Mouse (Mus musculus) A20 (cell line): ENCODE data around the gene Ptgr1.

Experiments
- DNase-seq: peaks from one replicate; pipeline ENCODE4 v3.0.0-alpha.2; 2011; ENCODE audit warnings: low read depth, low spot score

Gene Ptgr1

GRCm38 (mm10) chr4:58986540-58987190 is at the start of gene Ptgr1:
Gene Ptgr1 (minus strand): TSS chr4:58987119.
- peak; percentile 92 for DNase-seq

- peak; percentile 69 for DNase-seq
Observed at GRCm38 (mm10) chr4:59035786-59036350, 48.9 kb upstream of the Ptgr1 start.

GRCm38 (mm10) chr4:59034918-59035785 is 48.2 kb upstream of the Ptgr1 start, which contains the start of gene Gng10:
Gene Gng10 (plus strand): TSS chr4:59035088.
- DNase-seq, result peak; percentile 80

GRCm38 (mm10) chr4:59034325-59034917 is 47.5 kb upstream of the Ptgr1 start:
- no peak for DNase-seq

- DNase-seq, result no peak
Observed at GRCm38 (mm10) chr4:59016922-59017321, 30.0 kb upstream of the Ptgr1 start.

- DNase-seq, result no peak
Observed at GRCm38 (mm10) chr4:59015181-59015580, 28.3 kb upstream of the Ptgr1 start.

- no peak for DNase-seq
Observed at GRCm38 (mm10) chr4:59011446-59011845, 24.5 kb upstream of the Ptgr1 start.

GRCm38 (mm10) chr4:59009696-59010095 is 22.8 kb upstream of the Ptgr1 start:
- DNase-seq, result peak; percentile 50

GRCm38 (mm10) chr4:59009186-59009585 is 22.3 kb upstream of the Ptgr1 start:
- peak; percentile 68 for DNase-seq

- no peak for DNase-seq
Observed at GRCm38 (mm10) chr4:59007974-59008373, 21.1 kb upstream of the Ptgr1 start.

GRCm38 (mm10) chr4:59007016-59007415 is 20.1 kb upstream of the Ptgr1 start:
- DNase-seq, result no peak

- DNase-seq, result no peak
Observed at GRCm38 (mm10) chr4:59006211-59006610, 19.3 kb upstream of the Ptgr1 start.

- DNase-seq, result no peak
Observed at GRCm38 (mm10) chr4:59003806-59004200, 16.9 kb upstream of the Ptgr1 start.

GRCm38 (mm10) chr4:59002948-59003805 is 16.3 kb upstream of the Ptgr1 start, which contains the start of gene Gm20503:
Gene Gm20503 (plus strand): TSS chr4:59003210.
- peak; percentile 89 for DNase-seq

- DNase-seq, result peak; percentile 89
Observed at GRCm38 (mm10) chr4:59000614-59001013, 13.7 kb upstream of the Ptgr1 start.

GRCm38 (mm10) chr4:58999686-59000085 is 12.8 kb upstream of the Ptgr1 start:
- DNase-seq, result peak; percentile 81

- DNase-seq, result no peak
Observed at GRCm38 (mm10) chr4:58998688-58999087, 11.8 kb upstream of the Ptgr1 start.

GRCm38 (mm10) chr4:58997081-58997480 is 10.2 kb upstream of the Ptgr1 start:
- DNase-seq, result no peak

- DNase-seq, result no peak
Observed at GRCm38 (mm10) chr4:58995251-58995693, 8.4 kb upstream of the Ptgr1 start.

GRCm38 (mm10) chr4:58994762-58995161 is 7.8 kb upstream of the Ptgr1 start, which contains the start of gene Dnajc25:
Gene Dnajc25 (plus strand): TSS chr4:58995062.
- DNase-seq, result no peak

- no peak for DNase-seq
Observed at GRCm38 (mm10) chr4:58992195-58992594, 5.3 kb upstream of the Ptgr1 start.
